Comparison of ENCODE assay signal across 28 mouse cellular contexts in genomic region chr14:77548963-77549362, GRCm38 (mm10).
"Had no signal": no experiment of that assay in that cellular context is flagged by ENCODE, and none has a peak within 500 bp of the region (broad histone marks: within the 10 kb centered on the region; RNA-seq: fewer than 3 reads in every experiment).

No protein-coding gene starts in this region.

- H3K27me3 ChIP-seq: embryonic facial prominence, embryonic 13.5 days; embryonic facial prominence, embryonic 15.5 days; forebrain, embryonic 12.5 days; forebrain, embryonic 13.5 days; forebrain, embryonic 15.5 days had no signal

- H3K27ac ChIP-seq: embryonic facial prominence, embryonic 10.5 days; embryonic facial prominence, embryonic 12.5 days; embryonic facial prominence, embryonic 13.5 days; embryonic facial prominence, embryonic 15.5 days; forebrain, embryonic 10.5 days; forebrain, embryonic 12.5 days; forebrain, embryonic 13.5 days; forebrain, embryonic 15.5 days; gastrocnemius, adult 2 months; heart, adult 2 months had no signal

- H3K4me3 ChIP-seq: embryonic facial prominence, embryonic 10.5 days; embryonic facial prominence, embryonic 12.5 days; embryonic facial prominence, embryonic 13.5 days; embryonic facial prominence, embryonic 15.5 days; erythroblast, embryonic 14.5 days; forebrain, embryonic 10.5 days; forebrain, embryonic 12.5 days; forebrain, embryonic 13.5 days; forebrain, embryonic 15.5 days; gastrocnemius, adult 2 months; heart, adult 2 months had no signal

- H3K4me1 ChIP-seq: embryonic facial prominence, embryonic 10.5 days; embryonic facial prominence, embryonic 12.5 days; embryonic facial prominence, embryonic 13.5 days; embryonic facial prominence, embryonic 15.5 days; forebrain, embryonic 10.5 days; forebrain, embryonic 12.5 days; forebrain, embryonic 13.5 days had no signal

- H3K36me3 ChIP-seq: embryonic facial prominence, embryonic 10.5 days; embryonic facial prominence, embryonic 12.5 days; embryonic facial prominence, embryonic 13.5 days; embryonic facial prominence, embryonic 15.5 days; forebrain, embryonic 10.5 days; forebrain, embryonic 12.5 days; forebrain, embryonic 15.5 days had no signal

- H3K4me2 ChIP-seq: embryonic facial prominence, embryonic 12.5 days; embryonic facial prominence, embryonic 13.5 days; embryonic facial prominence, embryonic 15.5 days; forebrain, embryonic 12.5 days; forebrain, embryonic 13.5 days; forebrain, embryonic 15.5 days had no signal

- ATAC-seq: forebrain, embryonic 13.5 days; forebrain, embryonic 14.5 days; forebrain, embryonic 15.5 days; forebrain, embryonic 16.5 days; forebrain, postnatal 0 days had no signal

- H3K9ac ChIP-seq: embryonic facial prominence, embryonic 12.5 days; embryonic facial prominence, embryonic 13.5 days; embryonic facial prominence, embryonic 15.5 days; forebrain, embryonic 12.5 days; forebrain, embryonic 13.5 days; forebrain, embryonic 15.5 days; forebrain, postnatal 0 days had no signal

- DNase-seq: cerebellum, adult 2 months; cerebellum, adult 8-10 months; cerebellum, adult 9-10 months; cerebellum, adult 9-11 months; cerebellum, postnatal 10 days; cerebellum, postnatal 14 days; cerebellum, postnatal 25 days; cerebellum, postnatal 36 days; embryo, embryonic 11 days; forebrain, postnatal 0 days; gastrocnemius, adult 2 months; gastrocnemius, postnatal 10 days; gastrocnemius, postnatal 14 days; gastrocnemius, postnatal 25 days; gastrocnemius, postnatal 36 days; heart, adult 18-20 months; heart, adult 2 months had no signal

- H3K9me3 ChIP-seq: embryonic facial prominence, embryonic 10.5 days; embryonic facial prominence, embryonic 12.5 days; embryonic facial prominence, embryonic 13.5 days; embryonic facial prominence, embryonic 15.5 days; forebrain, embryonic 10.5 days; forebrain, embryonic 12.5 days; forebrain, embryonic 13.5 days; forebrain, embryonic 15.5 days had no signal
